Mouse (Mus musculus): ENCODE measurements around the gene Ltbp3.
"Not testable (repeated sequence)": the region's sequence is repeated elsewhere in the genome, so short reads cannot be mapped to it uniquely, and the experiment has no call there.

Ltbp3 gene

GRCm38 (mm10) chr19:5756991-5757636, 16.4 kb downstream of the Ltbp3 start:
- DNase-seq = no peak

GRCm38 (mm10) chr19:5758878-5759403, 18.2 kb downstream of the Ltbp3 start:
- DNase-seq = no peak

- DNase-seq = no peak
These were observed 22.5 kb downstream of the Ltbp3 start for GRCm38 (mm10) chr19:5763163-5763562.

DNA sequence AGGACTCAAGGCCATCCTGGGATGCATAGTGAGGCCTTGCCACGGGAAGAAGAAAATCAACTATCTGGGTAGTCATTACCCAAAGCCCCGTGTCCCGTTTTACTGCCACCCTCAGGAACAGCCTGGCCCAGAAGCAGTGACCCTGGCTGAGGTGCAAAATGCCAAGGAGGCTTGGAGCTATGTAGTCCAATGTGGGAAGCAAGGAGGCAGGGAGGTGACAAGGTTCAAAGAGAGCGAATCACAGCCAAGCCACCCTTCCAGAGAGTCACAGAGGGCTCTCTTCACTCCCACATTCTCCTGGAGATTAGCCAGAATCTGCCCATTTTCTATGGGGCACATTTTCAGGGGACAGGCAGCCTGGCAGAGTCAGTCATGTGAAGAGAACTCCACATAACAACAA, 26.6 kb downstream of the Ltbp3 start:
- no peak for DNase-seq

GRCm38 (mm10) chr19:5770311-5770710, 29.6 kb downstream of the Ltbp3 start:
- DNase-seq = no peak

DNA sequence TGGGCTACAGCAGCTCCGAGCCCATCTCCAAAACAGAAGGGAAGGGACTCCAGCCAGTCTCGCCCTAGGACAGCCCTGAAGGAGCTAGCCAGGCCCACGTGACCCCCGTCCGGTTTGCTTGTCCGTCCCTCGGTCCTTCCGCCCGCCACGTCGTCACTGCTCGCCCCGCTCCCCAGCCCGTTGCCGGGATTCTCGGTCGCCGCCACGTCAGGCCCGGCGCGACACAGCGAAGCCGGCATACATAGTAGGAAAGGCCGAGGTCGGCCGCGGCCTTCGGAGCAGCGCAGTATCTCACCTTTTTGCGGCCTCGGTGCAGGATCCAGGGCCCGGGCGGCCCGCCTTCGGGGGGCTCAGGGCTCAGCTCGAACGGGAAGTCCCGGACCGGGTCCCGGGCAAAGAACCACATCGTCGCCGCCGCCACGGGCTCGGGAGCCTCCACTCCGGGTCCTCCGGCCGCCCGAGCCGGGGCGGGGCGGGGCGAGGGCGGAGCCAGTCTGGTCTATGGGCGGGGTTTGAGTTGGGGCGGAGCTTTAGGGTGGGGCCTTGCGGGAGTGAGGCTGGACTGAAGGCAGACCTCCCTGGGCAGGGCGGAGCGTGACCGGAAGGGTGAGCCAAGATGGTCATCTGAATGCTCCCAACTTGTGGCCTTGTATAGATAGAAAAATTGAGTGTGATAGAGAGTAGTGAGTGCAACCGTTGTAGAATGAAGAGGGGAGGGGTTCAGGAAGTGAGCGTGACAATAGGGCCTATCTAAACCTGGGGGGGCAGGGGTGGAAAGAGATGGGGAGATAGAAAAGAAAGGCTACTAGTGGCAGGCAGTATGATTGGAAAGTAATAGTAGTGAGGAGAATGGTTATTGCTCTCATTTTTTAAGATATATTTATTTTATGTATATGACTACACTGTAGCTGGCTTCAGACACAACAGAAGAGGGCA, 30.5 kb downstream of the Ltbp3 start, which contains the start of gene Scyl1:
Gene Scyl1 (minus strand): TSS at position 495 of the 936 bp plus-strand sequence.
- DNase-seq = peak; percentile 93

DNA sequence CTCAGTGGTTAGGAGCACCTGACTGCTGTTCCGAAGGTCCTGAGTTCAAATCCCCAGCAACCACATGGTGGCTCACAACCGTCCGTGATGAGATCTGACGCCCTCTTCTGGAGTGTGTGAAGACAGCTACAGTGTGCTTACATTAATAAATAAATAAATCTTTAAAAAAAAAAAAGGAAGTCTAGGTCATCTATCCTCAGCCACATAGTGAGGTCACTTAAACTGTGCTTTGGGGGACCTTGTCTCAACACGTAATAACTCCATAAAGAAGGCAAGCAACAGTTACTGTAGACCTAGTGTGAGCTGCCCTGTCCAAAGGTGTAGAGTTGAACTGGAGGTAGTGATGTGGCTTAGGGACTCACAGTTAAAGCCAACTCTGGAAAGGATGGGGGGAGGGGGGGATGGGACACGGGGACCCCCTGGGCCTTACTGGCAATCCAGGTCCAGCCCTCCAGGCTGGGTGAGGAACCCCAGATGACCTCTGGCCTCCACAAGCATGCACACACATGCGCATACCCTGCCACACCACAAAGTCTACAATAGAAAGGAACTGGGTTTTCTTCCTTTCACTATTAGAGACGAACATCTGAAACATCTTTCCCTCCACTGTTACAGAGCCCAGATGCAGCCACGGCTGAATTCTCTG, 36.8 kb downstream of the Ltbp3 start:
- no peak for DNase-seq

DNA sequence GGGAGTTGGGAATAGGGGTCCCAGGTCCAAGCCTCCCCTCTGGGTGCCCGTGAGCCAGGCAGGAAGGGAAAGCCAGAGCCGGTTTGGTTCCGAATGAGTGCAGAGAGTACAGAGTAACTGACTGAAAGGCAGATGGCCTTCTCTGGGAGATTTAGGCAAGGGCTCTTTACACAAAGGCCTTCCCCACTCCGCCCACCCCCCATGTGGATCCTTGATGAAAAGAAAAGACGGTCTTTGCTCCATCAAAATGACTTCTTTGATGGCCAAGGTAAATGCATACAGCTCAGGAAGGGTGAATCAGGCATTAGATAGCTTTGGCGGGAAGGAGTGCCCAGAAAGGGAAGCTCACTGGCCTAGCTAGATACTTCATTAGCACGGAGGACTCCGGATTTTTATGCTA, 37.6 kb downstream of the Ltbp3 start:
- no peak for DNase-seq

GRCm38 (mm10) chr19:5780203-5780602, 39.5 kb downstream of the Ltbp3 start:
- DNase-seq = no peak

DNA sequence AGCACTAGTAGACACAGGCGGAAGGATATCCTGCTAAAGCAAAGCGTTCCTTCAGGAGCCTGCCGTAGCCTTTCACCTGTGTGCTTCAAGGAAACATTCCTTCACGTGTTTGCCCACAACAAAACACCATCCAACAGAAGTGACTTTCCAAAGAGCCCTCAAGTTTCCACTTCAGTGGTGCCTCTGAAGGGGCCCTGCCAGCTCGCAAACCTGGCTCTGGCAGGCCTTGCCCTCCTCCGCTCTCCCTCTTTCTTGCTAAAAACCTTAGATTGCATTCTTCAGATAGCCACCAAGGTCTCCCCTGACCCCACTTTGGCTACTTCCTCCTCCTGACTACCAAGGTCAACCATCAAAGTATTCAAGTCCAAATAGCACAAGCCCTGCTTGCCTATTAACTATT, 40.8 kb downstream of the Ltbp3 start:
- no peak for DNase-seq

DNA sequence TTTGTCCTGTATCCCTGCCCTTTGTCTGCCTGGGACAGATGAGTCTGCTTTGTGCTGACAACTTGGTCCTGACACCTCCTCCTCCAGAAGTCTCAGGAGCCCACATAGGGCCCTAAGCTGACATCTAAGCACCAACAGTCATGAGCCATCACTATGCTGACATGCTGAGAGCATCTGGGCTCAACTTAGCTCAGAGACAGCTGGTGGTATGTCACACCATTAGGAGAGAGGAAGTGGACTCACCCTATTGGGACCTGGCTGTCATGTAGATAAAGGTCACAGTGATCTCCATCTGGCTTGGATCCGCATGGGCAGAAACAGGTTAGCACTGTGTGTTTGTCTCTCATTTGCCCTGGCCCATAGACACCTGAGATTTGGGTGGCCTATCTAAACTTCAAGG, 41.4 kb downstream of the Ltbp3 start:
- DNase-seq = no peak

DNA sequence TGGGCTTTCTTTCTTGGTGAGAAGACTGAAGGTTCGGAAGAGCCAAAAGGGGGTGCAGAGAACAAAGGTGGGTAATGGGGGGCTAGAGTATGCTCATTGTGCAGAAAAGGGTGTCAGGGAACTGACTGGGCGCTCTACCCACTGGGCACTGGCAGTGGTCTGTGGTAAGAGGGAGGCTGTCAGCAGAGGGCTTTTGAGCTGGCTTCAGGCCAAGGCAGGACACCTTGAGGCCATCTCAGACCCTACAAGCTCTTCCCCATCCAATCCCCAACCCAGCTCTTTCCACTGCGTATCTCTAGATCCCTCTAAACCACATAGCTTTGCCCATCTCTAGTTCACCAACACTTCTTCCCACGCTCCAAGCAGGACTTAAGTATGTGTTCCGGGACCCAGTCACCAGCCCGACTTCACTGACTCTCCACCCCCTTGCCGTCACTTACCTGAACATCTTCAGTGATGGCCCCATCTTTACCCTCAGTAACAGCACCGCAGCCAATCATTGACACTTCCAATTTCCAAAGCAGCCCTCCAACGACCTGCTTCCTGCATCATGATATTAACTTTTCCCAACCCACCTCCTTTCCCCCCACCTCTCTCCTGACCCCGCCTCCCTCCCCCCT, 44.4 kb downstream of the Ltbp3 start:
- no peak for DNase-seq

DNA sequence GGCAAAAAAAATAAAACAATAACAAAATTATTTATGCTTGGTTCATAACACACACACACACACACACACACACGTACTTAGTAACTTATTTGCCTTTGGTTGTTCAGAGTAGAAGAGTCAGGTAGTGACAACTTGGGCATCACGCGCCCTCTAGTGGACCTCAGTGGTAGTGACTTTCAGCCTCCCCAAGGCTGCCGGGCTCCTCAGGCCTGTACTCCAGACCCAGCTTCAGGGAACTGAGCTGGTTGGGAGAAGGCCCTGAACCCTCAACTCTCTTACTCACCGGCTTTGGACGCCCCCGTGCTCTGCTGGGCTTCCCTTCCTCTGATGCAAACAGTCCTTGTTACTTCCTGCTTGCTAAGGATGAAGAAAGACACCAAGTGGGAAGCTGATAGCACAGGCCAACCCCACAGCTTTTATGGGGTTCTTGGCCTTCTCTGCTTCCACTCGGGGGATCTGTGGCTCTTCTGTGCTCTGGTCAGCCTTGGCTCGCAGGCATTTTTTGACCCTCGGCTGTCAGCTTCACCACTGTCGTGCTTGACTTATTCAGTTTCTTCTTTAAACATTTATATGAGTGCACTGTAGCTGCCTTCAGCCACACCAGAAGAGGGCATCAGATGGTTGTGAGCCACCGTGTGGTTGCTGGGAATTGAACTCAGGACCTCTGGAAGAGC, 45.9 kb downstream of the Ltbp3 start:
- peak; percentile 79 for DNase-seq

DNA sequence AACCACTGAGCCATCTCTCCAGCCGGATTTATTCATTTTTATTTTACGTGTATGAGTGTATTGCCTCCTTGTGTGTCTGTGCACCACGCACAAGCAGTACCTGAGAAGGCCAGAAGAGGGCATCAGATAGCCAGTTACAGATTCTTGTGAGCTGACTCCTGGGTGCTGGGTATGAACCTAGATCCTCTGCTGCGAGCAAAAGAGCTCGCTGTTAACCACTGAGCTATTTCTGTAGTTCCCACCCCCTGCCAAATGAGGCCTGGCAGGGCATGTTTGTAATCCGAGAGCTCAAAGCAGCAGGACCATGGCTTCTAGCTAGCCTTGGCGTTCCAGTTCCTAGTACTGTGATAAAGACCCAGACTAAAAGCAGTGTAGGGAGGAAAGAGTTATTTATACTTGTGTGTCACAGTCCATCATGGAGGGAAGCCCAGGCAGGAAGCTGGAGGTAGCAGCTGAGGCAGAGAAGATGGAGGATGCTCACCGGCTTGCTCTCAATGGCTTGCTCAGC, 46.5 kb downstream of the Ltbp3 start:
- peak; percentile 70 for DNase-seq

DNA sequence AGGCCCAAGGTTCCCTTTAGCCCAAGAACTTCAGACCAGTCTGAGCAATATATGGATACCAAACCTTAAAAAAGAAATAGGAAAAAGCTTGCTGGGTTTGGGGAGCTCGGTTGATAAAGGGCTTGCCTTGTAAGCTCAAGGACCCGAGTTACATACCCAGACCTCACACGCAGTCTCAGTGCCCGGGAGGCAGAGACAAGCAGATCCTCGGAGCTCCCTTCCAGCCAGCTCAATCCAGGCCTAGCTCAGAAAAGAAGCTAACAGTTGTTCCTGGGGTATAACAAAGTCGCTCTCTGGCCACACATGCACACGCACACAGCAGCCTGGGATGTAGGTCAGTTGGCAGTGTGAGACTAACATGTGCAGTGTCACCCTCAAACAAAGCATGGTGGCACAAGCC, 47.2 kb downstream of the Ltbp3 start:
- no peak for DNase-seq

DNA sequence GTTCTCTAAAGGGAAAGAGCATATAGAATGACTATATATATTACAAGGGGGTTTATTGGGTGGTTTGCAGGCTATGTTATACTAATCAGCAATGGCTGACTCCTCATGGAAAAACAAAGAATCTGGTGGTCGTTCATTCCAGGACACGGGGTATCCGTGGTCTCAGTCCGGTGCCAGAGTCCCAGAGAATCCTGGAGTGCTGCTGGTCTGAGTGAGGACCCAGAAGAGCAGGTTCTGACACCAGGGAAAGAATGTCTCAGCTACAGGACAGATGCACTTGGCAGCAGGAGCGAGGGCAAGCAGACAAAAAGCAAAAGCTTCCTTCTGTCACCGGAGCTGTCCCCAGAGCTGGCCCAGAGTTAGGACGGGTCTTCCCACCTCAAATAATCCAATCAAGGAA, 47.9 kb downstream of the Ltbp3 start:
- no peak for DNase-seq

- DNase-seq = no peak
These were observed 48.4 kb downstream of the Ltbp3 start for GRCm38 (mm10) chr19:5789066-5789465.

DNA sequence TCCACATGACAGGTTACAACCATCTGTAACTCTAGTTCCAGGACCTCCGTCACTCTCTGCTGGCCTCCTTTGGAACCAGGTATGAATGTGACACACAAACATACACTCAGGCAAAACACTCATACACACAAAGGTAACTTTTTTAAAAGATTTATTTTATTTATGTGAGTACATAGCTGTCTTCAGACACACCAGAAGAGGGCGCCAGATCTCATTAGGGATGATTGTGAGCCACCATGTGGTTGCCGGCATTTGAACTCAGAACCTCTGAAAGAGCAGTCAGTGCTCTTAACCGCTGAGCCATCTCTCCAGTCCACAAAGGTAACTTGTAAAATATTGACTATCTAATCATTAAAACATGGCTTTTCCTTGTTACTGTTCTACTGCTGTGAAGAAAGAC, 50.6 kb downstream of the Ltbp3 start:
- DNase-seq = no peak

- no peak for DNase-seq
These were observed 52.4 kb downstream of the Ltbp3 start for GRCm38 (mm10) chr19:5793116-5793515.

GRCm38 (mm10) chr19:5793917-5794770, 53.4 kb downstream of the Ltbp3 start:
- DNase-seq = not testable (repeated sequence)
